Mouse (Mus musculus): Measurements from ENCODE around the gene Cd300e. TPM values are rescaled to one million over a fixed set of nuclear protein-coding genes. Genes with fewer than 3 reads are reported as not detected.

Gene Cd300e
- polyA plus RNA-seq, 1 experiment from 2014 or later, result not detected

DNA sequence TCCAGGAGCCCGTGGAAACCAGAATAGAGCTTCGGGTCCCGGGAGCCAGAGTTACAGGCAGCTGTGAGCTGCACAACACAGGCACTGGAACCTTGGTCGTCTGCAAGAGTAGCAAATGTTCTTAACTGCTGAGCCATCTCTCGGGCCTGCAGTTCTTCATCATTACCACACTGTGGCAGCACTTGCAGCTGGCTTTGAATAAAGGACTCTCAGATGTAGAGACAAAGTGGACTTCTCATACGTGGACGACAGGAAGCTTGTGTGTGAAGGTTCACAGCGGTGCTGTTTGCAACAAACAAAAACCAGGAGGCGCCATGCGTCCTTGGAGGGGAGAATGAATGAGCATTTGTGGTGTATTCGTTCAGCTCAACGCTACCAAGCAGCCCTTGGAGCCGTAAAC, 18.9 kb upstream of the Cd300e start:
- no peak overlapping the region for H3K27ac ChIP-seq (replicated peaks; ENCODE audit: low read depth, low read length)
- 35% methylated on average over 13 of the region's 13 CpGs for WGBS
- no peak overlapping the region for H3K9ac ChIP-seq (replicated peaks; ENCODE audit: low read length)
- peaks cover 4% of the 10 kb centered on the region; the same call in 1 of the 2 replicates for H3K27me3 ChIP-seq (ENCODE audit: control insufficient read depth, insufficient read depth, low read length)
- H3K4me1 ChIP-seq (ENCODE audit: control insufficient read depth, insufficient read depth, low read length), result no peaks in the 10 kb centered on the region
- peak; percentile 80 for DNase-seq (ENCODE audit: low spot score)
- no peak overlapping the region for H3K4me3 ChIP-seq (ENCODE audit: low read depth, low read length)
- no peak for ATAC-seq (replicated peaks; ENCODE audit: insufficient number of reproducible peaks, low FRiP score, low TSS enrichment, low read depth)
- H3K9me3 ChIP-seq (replicated peaks; ENCODE audit: control insufficient read depth, low read length), result no peaks in the 10 kb centered on the region
- H3K36me3 ChIP-seq (replicated peaks; ENCODE audit: control insufficient read depth, insufficient read depth, low read depth, low read length), result no peaks in the 10 kb centered on the region
- no peak overlapping the region for H3K4me2 ChIP-seq (ENCODE audit: low read depth, low read length)

DNA sequence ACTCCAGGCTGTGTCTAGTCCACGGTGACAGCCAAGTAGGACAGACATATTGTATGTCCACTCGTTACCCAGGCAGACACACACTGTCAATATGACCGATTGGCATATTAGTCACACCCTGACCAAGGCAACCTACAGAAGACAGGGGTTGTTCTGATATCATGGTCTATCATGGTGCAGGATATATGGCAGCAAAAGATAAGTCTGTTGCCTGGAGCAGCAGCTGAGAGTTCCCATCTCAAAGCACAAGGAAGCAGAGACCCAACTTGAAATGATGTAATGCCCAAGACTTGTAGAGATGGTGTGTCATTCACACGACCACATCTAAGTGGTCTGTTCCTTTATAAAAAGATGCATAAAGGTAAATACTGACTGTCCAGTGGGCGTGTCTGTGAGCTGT, 16.7 kb upstream of the Cd300e start:
- H3K36me3 ChIP-seq (replicated peaks; ENCODE audit: control insufficient read depth, insufficient read depth, low read depth, low read length), result no peaks in the 10 kb centered on the region
- WGBS, result 84% methylated on average over 5 of the region's 5 CpGs
- H3K27ac ChIP-seq (replicated peaks; ENCODE audit: low read depth, low read length), result no peak overlapping the region

DNA sequence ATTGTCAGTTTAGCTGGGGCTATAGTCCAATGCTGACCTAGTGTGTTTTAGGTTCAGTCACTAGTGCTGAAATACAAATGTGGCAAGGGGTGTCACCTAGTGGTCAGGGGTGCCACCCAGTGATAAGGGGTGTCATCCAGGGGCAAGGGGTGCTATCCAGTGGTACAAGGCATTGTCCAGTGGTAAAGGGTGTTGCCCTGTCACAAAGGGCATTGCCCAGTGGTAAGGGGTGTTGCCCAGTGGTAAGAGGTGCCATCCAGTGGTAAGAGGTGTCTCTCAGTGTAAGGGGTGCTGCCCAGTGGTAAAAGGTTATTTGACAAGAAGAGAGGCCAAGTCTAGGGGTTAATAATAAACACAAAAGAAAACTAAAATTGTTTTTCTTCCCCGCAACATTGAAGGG, 15.5 kb upstream of the Cd300e start:
- no peak overlapping the region for H3K4me3 ChIP-seq (ENCODE audit: low read depth, low read length)
- H3K27me3 ChIP-seq (ENCODE audit: control insufficient read depth, insufficient read depth, low read length), result no peaks in the 10 kb centered on the region
- H3K27ac ChIP-seq (replicated peaks; ENCODE audit: low read depth, low read length), result no peak overlapping the region
- no peak for DNase-seq (ENCODE audit: low spot score)
- H3K4me2 ChIP-seq (ENCODE audit: low read depth, low read length), result no peak overlapping the region
- no peak for ATAC-seq (replicated peaks; ENCODE audit: insufficient number of reproducible peaks, low FRiP score, low TSS enrichment, low read depth)
- no peaks in the 10 kb centered on the region for H3K4me1 ChIP-seq (ENCODE audit: control insufficient read depth, insufficient read depth, low read length)
- no peaks in the 10 kb centered on the region for H3K36me3 ChIP-seq (replicated peaks; ENCODE audit: control insufficient read depth, insufficient read depth, low read depth, low read length)
- WGBS, result 85% methylated on average over 1 of the region's 1 CpGs
- H3K9me3 ChIP-seq (replicated peaks; ENCODE audit: control insufficient read depth, low read length), result no peaks in the 10 kb centered on the region
- no peak overlapping the region for H3K9ac ChIP-seq (replicated peaks; ENCODE audit: low read length)

More for the DNA sequence above, 16.7 kb upstream of the Cd300e start:
- DNase-seq (ENCODE audit: low spot score), result no peak
- ATAC-seq (replicated peaks; ENCODE audit: insufficient number of reproducible peaks, low FRiP score, low TSS enrichment, low read depth), result no peak
- H3K4me1 ChIP-seq (ENCODE audit: control insufficient read depth, insufficient read depth, low read length), result no peaks in the 10 kb centered on the region
- no peak overlapping the region for H3K4me3 ChIP-seq (ENCODE audit: low read depth, low read length)
- H3K27me3 ChIP-seq (ENCODE audit: control insufficient read depth, insufficient read depth, low read length), result no peaks in the 10 kb centered on the region
- no peaks in the 10 kb centered on the region for H3K9me3 ChIP-seq (replicated peaks; ENCODE audit: control insufficient read depth, low read length)
- H3K9ac ChIP-seq (replicated peaks; ENCODE audit: low read length), result no peak overlapping the region
- no peak overlapping the region for H3K4me2 ChIP-seq (ENCODE audit: low read depth, low read length)

DNA sequence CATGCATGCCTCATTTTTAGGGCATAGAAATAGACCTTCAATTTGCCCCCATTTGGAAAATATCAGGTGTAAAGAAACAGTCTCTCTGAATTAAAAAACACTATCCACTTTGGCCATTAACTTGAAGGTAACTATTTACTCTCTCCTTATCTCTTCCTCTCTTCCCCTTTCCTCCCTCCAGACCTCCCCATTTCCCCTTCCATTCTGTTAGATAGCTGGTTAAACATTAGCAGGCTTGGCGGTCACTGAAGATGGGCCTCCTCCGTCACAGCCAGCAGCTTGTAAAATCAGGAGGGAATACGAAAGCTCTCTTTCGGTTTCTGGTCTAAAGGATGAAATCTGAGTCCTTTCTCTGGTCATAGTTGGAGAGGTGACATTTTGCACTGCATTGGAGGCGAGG, 13.9 kb upstream of the Cd300e start:
- no peak for ATAC-seq (replicated peaks; ENCODE audit: insufficient number of reproducible peaks, low FRiP score, low TSS enrichment, low read depth)
- Histone ChIP-seq H3K36me3 (replicated peaks; ENCODE audit: control insufficient read depth, insufficient read depth, low read depth, low read length) (no peaks in the 10 kb centered on the region), H3K4me2 (ENCODE audit: low read depth, low read length) (no peak overlapping the region), H3K27me3 (ENCODE audit: control insufficient read depth, insufficient read depth, low read length) (no peaks in the 10 kb centered on the region), H3K4me1 (ENCODE audit: control insufficient read depth, insufficient read depth, low read length) (no peaks in the 10 kb centered on the region), H3K9ac (replicated peaks; ENCODE audit: low read length) (no peak overlapping the region), H3K9me3 (replicated peaks; ENCODE audit: control insufficient read depth, low read length) (no peaks in the 10 kb centered on the region), H3K4me3 (ENCODE audit: low read depth, low read length) (no peak overlapping the region), H3K27ac (replicated peaks; ENCODE audit: low read depth, low read length) (no peak overlapping the region)
- WGBS, result 70% methylated on average over 5 of the region's 5 CpGs
- no peak for DNase-seq (ENCODE audit: low spot score)

DNA sequence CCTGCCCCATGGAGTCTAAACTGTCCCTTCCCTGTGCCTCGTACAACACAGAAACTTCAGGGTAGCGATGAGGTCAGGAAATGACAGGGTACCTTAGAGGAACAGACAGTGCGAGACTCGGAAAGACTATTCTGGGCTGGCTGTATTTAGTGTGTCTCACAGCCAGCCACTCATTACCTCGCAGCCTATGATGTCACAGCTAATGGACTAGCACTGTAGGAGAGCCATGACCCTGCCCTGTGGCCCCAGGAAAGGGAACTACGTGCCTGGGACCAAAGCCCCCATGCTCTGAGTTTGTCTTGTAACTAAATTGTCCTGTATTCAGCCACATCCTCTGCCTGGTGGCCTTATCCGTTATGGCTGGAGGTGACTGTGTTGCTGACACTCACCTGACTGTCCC, 13.4 kb upstream of the Cd300e start:
- no peak overlapping the region for H3K4me3 ChIP-seq (ENCODE audit: low read depth, low read length)
- H3K9me3 ChIP-seq (replicated peaks; ENCODE audit: control insufficient read depth, low read length), result no peaks in the 10 kb centered on the region
- no peak overlapping the region for H3K4me2 ChIP-seq (ENCODE audit: low read depth, low read length)
- no peaks in the 10 kb centered on the region for H3K4me1 ChIP-seq (ENCODE audit: control insufficient read depth, insufficient read depth, low read length)
- no peak overlapping the region for H3K27ac ChIP-seq (replicated peaks; ENCODE audit: low read depth, low read length)
- DNase-seq (ENCODE audit: low spot score), result no peak
- no peaks in the 10 kb centered on the region for H3K27me3 ChIP-seq (ENCODE audit: control insufficient read depth, insufficient read depth, low read length)
- no peak for ATAC-seq (replicated peaks; ENCODE audit: insufficient number of reproducible peaks, low FRiP score, low TSS enrichment, low read depth)
- WGBS, result 76% methylated on average over 7 of the region's 7 CpGs
- no peaks in the 10 kb centered on the region for H3K36me3 ChIP-seq (replicated peaks; ENCODE audit: control insufficient read depth, insufficient read depth, low read depth, low read length)
- no peak overlapping the region for H3K9ac ChIP-seq (replicated peaks; ENCODE audit: low read length)

DNA sequence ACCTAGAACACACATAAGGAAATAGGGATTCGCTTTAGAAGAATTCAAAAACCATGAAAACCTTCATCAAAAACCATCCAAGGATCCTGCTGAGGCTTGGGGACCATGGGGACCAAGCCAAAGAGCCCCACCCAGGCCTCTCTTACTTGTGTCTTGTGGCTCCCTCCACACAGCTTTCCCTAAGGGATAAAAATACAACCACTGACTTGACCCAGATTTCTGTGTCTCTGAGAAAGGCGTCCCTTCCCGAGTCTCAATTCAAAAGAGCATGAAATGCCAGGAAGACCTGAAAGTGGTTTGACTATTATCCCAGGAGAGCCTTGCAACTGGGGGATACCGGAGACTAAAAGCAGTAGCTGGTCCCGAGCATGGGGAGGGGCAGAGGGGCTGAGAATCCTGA, 11.0 kb upstream of the Cd300e start:
- Histone ChIP-seq H3K4me3 (ENCODE audit: low read depth, low read length) (no peak overlapping the region), H3K27ac (replicated peaks; ENCODE audit: low read depth, low read length) (no peak overlapping the region), H3K9me3 (replicated peaks; ENCODE audit: control insufficient read depth, low read length) (no peaks in the 10 kb centered on the region), H3K4me2 (ENCODE audit: low read depth, low read length) (no peak overlapping the region), H3K9ac (replicated peaks; ENCODE audit: low read length) (no peak overlapping the region), H3K27me3 (ENCODE audit: control insufficient read depth, insufficient read depth, low read length) (no peaks in the 10 kb centered on the region), H3K36me3 (replicated peaks; ENCODE audit: control insufficient read depth, insufficient read depth, low read depth, low read length) (no peaks in the 10 kb centered on the region), H3K4me1 (ENCODE audit: control insufficient read depth, insufficient read depth, low read length) (no peaks in the 10 kb centered on the region)
- WGBS, result 64% methylated on average over 5 of the region's 5 CpGs
- ATAC-seq (replicated peaks; ENCODE audit: insufficient number of reproducible peaks, low FRiP score, low TSS enrichment, low read depth), result no peak
- no peak for DNase-seq (ENCODE audit: low spot score)

DNA sequence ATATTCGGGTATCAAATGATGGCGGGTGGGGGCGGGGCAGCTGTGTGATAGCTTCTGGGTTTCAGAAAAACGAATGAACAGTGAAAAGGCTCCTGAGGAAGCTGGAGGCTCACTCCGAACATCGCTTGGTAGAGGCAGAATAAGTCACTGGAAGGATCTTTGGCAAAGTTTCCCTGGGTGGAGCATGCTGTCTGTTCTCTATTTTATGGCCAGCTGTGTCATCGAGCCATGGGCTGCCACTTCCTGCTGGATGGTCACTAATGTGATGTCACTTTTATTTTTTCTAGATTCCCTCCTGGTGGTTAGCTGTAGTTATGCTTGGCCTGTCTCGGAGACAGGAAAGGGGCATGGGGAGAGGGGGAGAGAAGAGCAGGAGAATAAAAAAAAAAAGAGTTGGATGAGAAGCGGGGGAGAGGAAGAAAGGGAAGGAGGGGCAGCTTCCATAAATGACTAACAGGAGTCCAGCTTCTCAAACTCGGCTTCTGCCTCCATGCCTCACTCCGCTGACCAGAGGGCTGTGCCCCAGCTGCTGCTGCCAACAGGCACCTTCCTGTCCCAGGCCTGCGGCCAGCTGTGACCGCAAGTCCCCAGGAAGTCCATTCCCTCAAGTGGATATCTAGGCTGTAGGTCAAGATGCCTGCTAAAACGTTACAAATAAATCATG, 9.8 kb upstream of the Cd300e start:
- DNase-seq (ENCODE audit: low spot score), result peak; percentile 16
- 12% methylated on average over 14 of the region's 14 CpGs for whole genome bisulfite sequencing
- H3K4me1 ChIP-seq (ENCODE audit: control insufficient read depth, insufficient read depth, low read length), result no peaks in the 10 kb centered on the region
- H3K4me2 ChIP-seq (ENCODE audit: low read depth, low read length), result no peak overlapping the region; the same call in 1 of the 2 replicates
- no peaks in the 10 kb centered on the region for H3K9me3 ChIP-seq (replicated peaks; ENCODE audit: control insufficient read depth, low read length)
- no peak overlapping the region for H3K9ac ChIP-seq (replicated peaks; ENCODE audit: low read length)
- no peak overlapping the region for H3K27ac ChIP-seq (replicated peaks; ENCODE audit: low read depth, low read length)
- no peaks in the 10 kb centered on the region for H3K36me3 ChIP-seq (replicated peaks; ENCODE audit: control insufficient read depth, insufficient read depth, low read depth, low read length)
- no peak overlapping the region for H3K4me3 ChIP-seq (ENCODE audit: low read depth, low read length)
- H3K27me3 ChIP-seq (ENCODE audit: control insufficient read depth, insufficient read depth, low read length), result no peaks in the 10 kb centered on the region
- no peak for ATAC-seq (replicated peaks; ENCODE audit: insufficient number of reproducible peaks, low FRiP score, low TSS enrichment, low read depth)

DNA sequence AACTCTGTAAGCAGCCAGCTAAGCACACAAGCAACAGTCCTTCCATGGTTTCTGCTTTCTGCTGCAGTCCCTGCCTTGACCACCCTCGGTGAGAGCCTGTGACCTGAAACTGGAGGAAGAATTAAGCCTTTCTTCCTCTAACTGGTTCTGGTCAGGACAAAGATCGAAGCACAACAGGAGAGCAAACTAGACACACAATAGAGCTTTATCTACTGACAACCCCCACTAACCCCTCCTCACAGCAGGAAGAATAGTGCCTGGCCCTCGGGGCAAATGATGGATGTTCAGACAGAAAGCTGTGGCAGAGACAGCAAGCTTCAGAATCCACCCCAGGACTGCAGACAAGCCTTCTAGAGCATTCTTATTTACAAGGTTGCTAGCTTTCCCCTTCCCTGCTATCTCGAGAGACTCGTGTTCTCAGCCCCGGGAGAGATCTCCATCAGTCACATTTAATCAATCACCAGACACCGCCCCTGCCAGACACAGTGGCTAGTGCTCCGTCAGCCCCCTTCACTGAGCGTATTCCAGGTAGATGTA, 9.1 kb upstream of the Cd300e start:
- Histone ChIP-seq H3K9me3 (replicated peaks; ENCODE audit: control insufficient read depth, low read length) (no peaks in the 10 kb centered on the region), H3K27me3 (ENCODE audit: control insufficient read depth, insufficient read depth, low read length) (no peaks in the 10 kb centered on the region), H3K9ac (replicated peaks; ENCODE audit: low read length) (no peak overlapping the region), H3K4me1 (ENCODE audit: control insufficient read depth, insufficient read depth, low read length) (no peaks in the 10 kb centered on the region), H3K36me3 (replicated peaks; ENCODE audit: control insufficient read depth, insufficient read depth, low read depth, low read length) (no peaks in the 10 kb centered on the region), H3K4me2 (ENCODE audit: low read depth, low read length) (no peak overlapping the region; the same call in 1 of the 2 replicates), H3K27ac (replicated peaks; ENCODE audit: low read depth, low read length) (no peak overlapping the region), H3K4me3 (ENCODE audit: low read depth, low read length) (no peak overlapping the region)
- DNase-seq (ENCODE audit: low spot score) (no peak), ATAC-seq (replicated peaks; ENCODE audit: insufficient number of reproducible peaks, low FRiP score, low TSS enrichment, low read depth) (0 out of 2 replicates have a peak, but pooled peaks have one; percentile 37)
- 11% methylated on average over 9 of the region's 9 CpGs for WGBS

Data from embryonic facial prominence, embryonic 11.5 days (tissue).